Mouse (Mus musculus) megakaryocyte, embryonic 14.5 days (primary cell): ENCODE measurements at regions not wholly inside any gene's neighbourhood (a gene's known extent, or its start where the extent isn't known, plus 50 kb on each side); places are given as distances from the start of the nearest gene placed in this dataset.

Experiments used
- FLI1 ChIP-seq: IDR thresholded peaks from 2 replicates; pipeline ENCODE4 v1.6.1; 2012; ENCODE audit warnings: low read length, inconsistent platforms, mixed read lengths
- GATA1 ChIP-seq: IDR thresholded peaks from 3 replicates; pipeline ENCODE4 v1.6.1; 2012; ENCODE audit warnings: mixed read lengths, low read length, inconsistent platforms, borderline replicate concordance

- no peak for TF ChIP-seq GATA1
- TF ChIP-seq FLI1, result no peak
These were observed 190.2 kb downstream of the Kdr start for GRCm38 (mm10) chr5:75788087-75788486.
